In genomic region chr1:19881193-19881592, GRCm38 (mm10) we compare ENCODE assay signal across 12 mouse cellular contexts.
DNase-seq lines count a peak whose midpoint lies in the region; ATAC-seq lines count a peak whose summit lies in the region.
"Had no signal": no experiment of that assay in that cellular context is flagged by ENCODE, and none has a peak within 500 bp of the region (broad histone marks: within the 10 kb centered on the region; RNA-seq: fewer than 3 reads in every experiment).

No protein-coding gene starts in this region.

- no peak for ATAC-seq in midbrain, embryonic 14.5 days (ENCODE audit: low FRiP score, low TSS enrichment)
- ATAC-seq in midbrain, embryonic 11.5 days (ENCODE audit: low FRiP score), result no peak
- no peak for ATAC-seq in embryonic facial prominence, embryonic 13.5 days (ENCODE audit: insufficient number of reproducible peaks, insufficient read depth, low FRiP score, low TSS enrichment, low read depth)
- peak; percentile 55; the same call in 1 of the 2 replicates for ATAC-seq in hindbrain, embryonic 14.5 days (ENCODE audit: low FRiP score)
- ATAC-seq in neural tube, embryonic 13.5 days (ENCODE audit: low read depth), result no peak

- H3K27ac ChIP-seq in midbrain, embryonic 14.5 days (replicated peaks; ENCODE audit: low read depth, low read length), result no peak overlapping the region
- H3K27ac ChIP-seq in midbrain, embryonic 11.5 days (ENCODE audit: low read depth, low read length), result no peak overlapping the region
- H3K27ac ChIP-seq in embryonic facial prominence, embryonic 13.5 days, result no peak overlapping the region
- no peak overlapping the region for H3K27ac ChIP-seq in hindbrain, embryonic 14.5 days
- no peak overlapping the region for H3K27ac ChIP-seq in neural tube, embryonic 13.5 days (replicated peaks)
- H3K27ac ChIP-seq: heart, embryonic 15.5 days; limb, embryonic 13.5 days had no signal

- 45% methylated on average over 8 of the region's 8 CpGs for WGBS in midbrain, embryonic 14.5 days
- WGBS in midbrain, embryonic 11.5 days, result 65% methylated on average over 8 of the region's 8 CpGs
- WGBS in embryonic facial prominence, embryonic 13.5 days, result 57% methylated on average over 8 of the region's 8 CpGs
- WGBS in hindbrain, embryonic 14.5 days, result 30% methylated on average over 8 of the region's 8 CpGs
- WGBS in neural tube, embryonic 13.5 days, result 34% methylated on average over 8 of the region's 8 CpGs

- no peak overlapping the region for H3K9ac ChIP-seq in midbrain, embryonic 14.5 days (replicated peaks; ENCODE audit: low read length)
- H3K9ac ChIP-seq in midbrain, embryonic 11.5 days (ENCODE audit: low read length), result no peak overlapping the region
- no peak overlapping the region for H3K9ac ChIP-seq in embryonic facial prominence, embryonic 13.5 days
- H3K9ac ChIP-seq in hindbrain, embryonic 14.5 days, result 0 out of 2 replicates have a peak overlapping the region, but pooled peaks have one; percentile 6
- H3K9ac ChIP-seq in neural tube, embryonic 13.5 days, result no peak overlapping the region
- H3K9ac ChIP-seq: heart, embryonic 15.5 days; limb, embryonic 13.5 days had no signal

- DNase-seq in midbrain, embryonic 14.5 days, result peak; percentile 49
- DNase-seq in midbrain, embryonic 11.5 days (ENCODE audit: low spot score, missing footprints), result no peak
- DNase-seq in hindbrain, embryonic 14.5 days (ENCODE audit: low spot score), result peak; percentile 25
- DNase-seq in adipocyte (ENCODE audit: low spot score), result no peak
- no peak for DNase-seq in left cerebral cortex, postnatal 25 days (ENCODE audit: low spot score in 2 of 2)
- DNase-seq: adrenal gland, postnatal 36 days; kidney, postnatal 25 days; lung, postnatal 36 days had no signal

- H3K4me1 ChIP-seq in midbrain, embryonic 14.5 days (ENCODE audit: control insufficient read depth, insufficient read depth, low read length), result peaks cover 4% of the 10 kb centered on the region; the same call in 1 of the 2 replicates
- H3K4me1 ChIP-seq in midbrain, embryonic 11.5 days (ENCODE audit: control insufficient read depth, insufficient read depth, low read length), result no peaks in the 10 kb centered on the region
- H3K4me1 ChIP-seq in embryonic facial prominence, embryonic 13.5 days, result no peaks in the 10 kb centered on the region
- 0 out of 2 replicates have a peak, but pooled peaks cover 4% of the 10 kb centered on the region for H3K4me1 ChIP-seq in hindbrain, embryonic 14.5 days (replicated peaks; ENCODE audit: control insufficient read depth, insufficient read depth, low read length)
- peaks cover 9% of the 10 kb centered on the region for H3K4me1 ChIP-seq in neural tube, embryonic 13.5 days (replicated peaks)
- H3K4me1 ChIP-seq: heart, embryonic 15.5 days; limb, embryonic 13.5 days had no signal

- H3K4me3 ChIP-seq in midbrain, embryonic 14.5 days (replicated peaks; ENCODE audit: low read depth, low read length), result no peak overlapping the region
- H3K4me3 ChIP-seq in midbrain, embryonic 11.5 days (ENCODE audit: low read depth, low read length), result no peak overlapping the region
- no peak overlapping the region for H3K4me3 ChIP-seq in embryonic facial prominence, embryonic 13.5 days
- no peak overlapping the region for H3K4me3 ChIP-seq in hindbrain, embryonic 14.5 days (replicated peaks; ENCODE audit: low read length)
- H3K4me3 ChIP-seq in neural tube, embryonic 13.5 days, result no peak overlapping the region
- H3K4me3 ChIP-seq: heart, embryonic 15.5 days; limb, embryonic 13.5 days had no signal

- no peaks in the 10 kb centered on the region for H3K27me3 ChIP-seq in midbrain, embryonic 14.5 days (ENCODE audit: control insufficient read depth, insufficient read depth, low read length)
- no peaks in the 10 kb centered on the region for H3K27me3 ChIP-seq in midbrain, embryonic 11.5 days (ENCODE audit: control insufficient read depth, insufficient read depth, low read length)
- no peaks in the 10 kb centered on the region for H3K27me3 ChIP-seq in embryonic facial prominence, embryonic 13.5 days
- no peaks in the 10 kb centered on the region for H3K27me3 ChIP-seq in hindbrain, embryonic 14.5 days (ENCODE audit: control insufficient read depth, insufficient read depth, low read length)
- H3K27me3 ChIP-seq in neural tube, embryonic 13.5 days, result no peaks in the 10 kb centered on the region
- H3K27me3 ChIP-seq: heart, embryonic 15.5 days; limb, embryonic 13.5 days had no signal

- intact Hi-C loops in left cerebral cortex, postnatal 25 days (cut with DNase I), result no loop called here

- peak overlapping the region; percentile 27 for H3K4me2 ChIP-seq in midbrain, embryonic 14.5 days (ENCODE audit: low read length)
- no peak overlapping the region for H3K4me2 ChIP-seq in midbrain, embryonic 11.5 days
- 0 out of 2 replicates have a peak overlapping the region, but pooled peaks have one; percentile 24 for H3K4me2 ChIP-seq in embryonic facial prominence, embryonic 13.5 days
- peak overlapping the region; percentile 37 for H3K4me2 ChIP-seq in hindbrain, embryonic 14.5 days (replicated peaks)
- peak overlapping the region; percentile 37 for H3K4me2 ChIP-seq in neural tube, embryonic 13.5 days
- H3K4me2 ChIP-seq: heart, embryonic 15.5 days; limb, embryonic 13.5 days had no signal

- H3K9me3 ChIP-seq in midbrain, embryonic 14.5 days (ENCODE audit: control insufficient read depth, low read length), result no peaks in the 10 kb centered on the region
- H3K9me3 ChIP-seq in midbrain, embryonic 11.5 days (ENCODE audit: control insufficient read depth, low read length), result no peaks in the 10 kb centered on the region
- no peaks in the 10 kb centered on the region for H3K9me3 ChIP-seq in embryonic facial prominence, embryonic 13.5 days
- H3K9me3 ChIP-seq in hindbrain, embryonic 14.5 days (ENCODE audit: control insufficient read depth, low read length), result no peaks in the 10 kb centered on the region
- H3K9me3 ChIP-seq in neural tube, embryonic 13.5 days, result no peaks in the 10 kb centered on the region
- H3K9me3 ChIP-seq: heart, embryonic 15.5 days; limb, embryonic 13.5 days had no signal

- H3K36me3 ChIP-seq in midbrain, embryonic 14.5 days (ENCODE audit: control insufficient read depth, insufficient read depth, low read length), result no peaks in the 10 kb centered on the region
- H3K36me3 ChIP-seq in midbrain, embryonic 11.5 days (ENCODE audit: control insufficient read depth, insufficient read depth, low read length), result no peaks in the 10 kb centered on the region
- H3K36me3 ChIP-seq in embryonic facial prominence, embryonic 13.5 days, result no peaks in the 10 kb centered on the region
- no peaks in the 10 kb centered on the region for H3K36me3 ChIP-seq in hindbrain, embryonic 14.5 days (replicated peaks; ENCODE audit: control insufficient read depth, insufficient read depth)
- no peaks in the 10 kb centered on the region for H3K36me3 ChIP-seq in neural tube, embryonic 13.5 days
- H3K36me3 ChIP-seq: heart, embryonic 15.5 days; limb, embryonic 13.5 days had no signal

Comparison
In these comparisons a context has a peak if more than half of its experiments do, and no peak if none do; other contexts are left out.
1. DNase-seq: peak in midbrain, embryonic 14.5 days (single experiment) and hindbrain, embryonic 14.5 days (single experiment); none in midbrain, embryonic 11.5 days (single experiment), adipocyte (single experiment) and left cerebral cortex, postnatal 25 days (0 of 2).